Mouse (Mus musculus) thymus, postnatal 36 days (tissue): ENCODE measurements at regions not wholly inside any gene's neighbourhood (a gene's known extent, or its start where the extent isn't known, plus 50 kb on each side); places are given as distances from the start of the nearest gene placed in this dataset.

Experiments
- DNase-seq, 2 experiments: peaks; one replicate each; pipeline ENCODE4 v3.0.0; 2022; ENCODE audit warnings: mixed read lengths in 2 of 2

- DNase-seq, result no peak
Measured at GRCm38 (mm10) chr10:17476720-17477119, 246.3 kb upstream of the Cited2 start.

- no peak for DNase-seq
Measured at GRCm38 (mm10) chr10:17478761-17479632, 244.0 kb upstream of the Cited2 start.

- DNase-seq, result no peak
Measured at GRCm38 (mm10) chr10:17482751-17483150, 240.3 kb upstream of the Cited2 start.

GRCm38 (mm10) chr10:17485049-17485449, 238.0 kb upstream of the Cited2 start:
- no peak for DNase-seq

- no peak for DNase-seq
Measured at GRCm38 (mm10) chr10:17485515-17485914, 237.5 kb upstream of the Cited2 start.

GRCm38 (mm10) chr10:17486011-17486410, 237.0 kb upstream of the Cited2 start:
- no peak for DNase-seq

GRCm38 (mm10) chr10:17487460-17487859, 235.6 kb upstream of the Cited2 start:
- no peak for DNase-seq

- DNase-seq, result no peak
Measured at GRCm38 (mm10) chr10:17491611-17492305, 231.3 kb upstream of the Cited2 start.

- no peak for DNase-seq
Measured at GRCm38 (mm10) chr10:17493137-17493536, 229.9 kb upstream of the Cited2 start.

GRCm38 (mm10) chr10:17496831-17497230, 226.2 kb upstream of the Cited2 start:
- DNase-seq, result no peak

- DNase-seq, result no peak
Measured at GRCm38 (mm10) chr10:17510626-17511193, 212.3 kb upstream of the Cited2 start.

- no peak for DNase-seq
Measured at GRCm38 (mm10) chr10:17511779-17512335, 211.2 kb upstream of the Cited2 start.

- no peak for DNase-seq
Measured at GRCm38 (mm10) chr10:17512487-17512886, 210.5 kb upstream of the Cited2 start.

GRCm38 (mm10) chr10:17513756-17514155, 209.3 kb upstream of the Cited2 start:
- no peak for DNase-seq

- DNase-seq, result no peak
Measured at GRCm38 (mm10) chr10:17516068-17516467, 206.9 kb upstream of the Cited2 start.

- no peak for DNase-seq
Measured at GRCm38 (mm10) chr10:17518423-17519175, 204.4 kb upstream of the Cited2 start.

GRCm38 (mm10) chr10:17522026-17522541, 200.9 kb upstream of the Cited2 start:
- no peak for DNase-seq

GRCm38 (mm10) chr10:17523558-17524328, 199.3 kb upstream of the Cited2 start:
- no peak for DNase-seq

GRCm38 (mm10) chr10:17527151-17527737, 195.8 kb upstream of the Cited2 start:
- DNase-seq, result no peak

- no peak for DNase-seq
Measured at GRCm38 (mm10) chr10:17528116-17528515, 194.9 kb upstream of the Cited2 start.

GRCm38 (mm10) chr10:17528846-17529245, 194.2 kb upstream of the Cited2 start:
- no peak for DNase-seq
